Mouse (Mus musculus): ENCODE results near the gene Rbms1.

Gene Rbms1

GRCm38 (mm10) chr2:60877543-60878386 is 85.2 kb downstream of the Rbms1 start:
- DNase-seq = no peak

GRCm38 (mm10) chr2:60876891-60877290 is 86.1 kb downstream of the Rbms1 start:
- no peak for DNase-seq

- DNase-seq = no peak
These were observed 90.7 kb downstream of the Rbms1 start for GRCm38 (mm10) chr2:60872095-60872811.

GRCm38 (mm10) chr2:60871001-60871400 is 92.0 kb downstream of the Rbms1 start:
- no peak for DNase-seq

GRCm38 (mm10) chr2:60870450-60870849 is 92.5 kb downstream of the Rbms1 start:
- DNase-seq = no peak

- DNase-seq = no peak
These were observed 93.8 kb downstream of the Rbms1 start for GRCm38 (mm10) chr2:60869001-60869743.

GRCm38 (mm10) chr2:60868060-60868662 is 94.8 kb downstream of the Rbms1 start:
- DNase-seq = no peak

GRCm38 (mm10) chr2:60867304-60867703 is 95.7 kb downstream of the Rbms1 start:
- DNase-seq = no peak

- no peak for DNase-seq
These were observed 97.1 kb downstream of the Rbms1 start for GRCm38 (mm10) chr2:60865869-60866268.

GRCm38 (mm10) chr2:60864977-60865376 is 98.0 kb downstream of the Rbms1 start:
- no peak for DNase-seq

- no peak for DNase-seq
These were observed 98.7 kb downstream of the Rbms1 start for GRCm38 (mm10) chr2:60864256-60864795.

GRCm38 (mm10) chr2:60863827-60864226 is 99.2 kb downstream of the Rbms1 start:
- DNase-seq = peak; percentile 13

- no peak for DNase-seq
These were observed 99.9 kb downstream of the Rbms1 start for GRCm38 (mm10) chr2:60862913-60863711.

- no peak for DNase-seq
These were observed 104.9 kb downstream of the Rbms1 start for GRCm38 (mm10) chr2:60858116-60858515.

GRCm38 (mm10) chr2:60856097-60856496 is 106.9 kb downstream of the Rbms1 start:
- DNase-seq = no peak

- DNase-seq = no peak
These were observed 108.0 kb downstream of the Rbms1 start for GRCm38 (mm10) chr2:60855006-60855405.

- DNase-seq = no peak
These were observed 111.1 kb downstream of the Rbms1 start for GRCm38 (mm10) chr2:60851898-60852297.

GRCm38 (mm10) chr2:60851057-60851718 is 111.8 kb downstream of the Rbms1 start:
- DNase-seq = no peak

GRCm38 (mm10) chr2:60848478-60848877 is 114.5 kb downstream of the Rbms1 start:
- no peak for DNase-seq

GRCm38 (mm10) chr2:60847984-60848383 is 115.0 kb downstream of the Rbms1 start:
- DNase-seq = no peak

- DNase-seq = no peak
These were observed 117.6 kb downstream of the Rbms1 start for GRCm38 (mm10) chr2:60845316-60845894.
